Mouse (Mus musculus) forebrain, embryonic 12.5 days (tissue): Measurements from ENCODE around the gene 9330182O14Rik. TPM values are rescaled to one million over a fixed set of nuclear protein-coding genes. Genes with fewer than 3 reads are reported as not detected.

ENCODE experiments used
- ATAC-seq: fragments of 200-750 bp; cut with Nextera tagmentation; 2 replicates; pipeline ENCODE4 v1.8.0; 2017; ENCODE audit warnings: moderate TSS enrichment; ENCODE audit not compliant: low FRiP score
- H3K27ac ChIP-seq: fragments of 300-500 bp; sonication (generic); 2 replicates; pipeline ENCODE4 v1.5.1; 2016; ENCODE audit warnings: mild to moderate bottlenecking
- H3K27me3 ChIP-seq: fragments of 300-500 bp; sonication (generic); 2 replicates; pipeline ENCODE4 v1.6.1; 2016; ENCODE audit warnings: mild to moderate bottlenecking
- H3K36me3 ChIP-seq: fragments of 300-500 bp; sonication (generic); replicated peaks from 2 replicates; pipeline ENCODE4 v1.6.1; 2016; ENCODE audit warnings: mild to moderate bottlenecking
- H3K4me1 ChIP-seq: fragments of 300-500 bp; sonication (generic); 2 replicates; pipeline ENCODE4 v1.6.1; 2016
- H3K4me2 ChIP-seq: fragments of 300-500 bp; sonication (generic); 2 replicates; pipeline ENCODE4 v1.6.1; 2016; ENCODE audit warnings: mild to moderate bottlenecking, moderate library complexity
- H3K4me3 ChIP-seq: fragments of 300-500 bp; sonication (generic); replicated peaks from 2 replicates; pipeline ENCODE4 v1.5.1; 2016; ENCODE audit warnings: mild to moderate bottlenecking
- H3K9ac ChIP-seq: fragments of 300-500 bp; sonication (generic); 2 replicates; pipeline ENCODE4 v1.6.1; 2016; ENCODE audit warnings: mild to moderate bottlenecking
- H3K9me3 ChIP-seq: fragments of 300-500 bp; sonication (generic); 2 replicates; pipeline ENCODE4 v1.6.1; 2016
- WGBS: fragments of 180-500 bp; shearing (Covaris S2); methylation state at CpG from one replicate; pipeline ENCODE4 v1.1.7; 2016; 5-methylcytosine and 5-hydroxymethylcytosine counted together
- microRNA-seq: library from miRNA; unstranded; fragments of <30 nt; microRNA quantifications from one replicate; pipeline ENCODE4, GENCODE M21; 2017
- polyA plus RNA-seq: library from polyadenylated mRNA; unstranded; fragments of >200 nt; fragmentation: Nextera tagmentation; extraction: Ambion mirVana; gene quantifications from 2 replicates; pipeline ENCODE4 v1.2.1, GENCODE M21; 2016

The 9330182O14Rik gene
- polyA plus RNA-seq, 1 experiment from 2014 or later, result not detected

DNA sequence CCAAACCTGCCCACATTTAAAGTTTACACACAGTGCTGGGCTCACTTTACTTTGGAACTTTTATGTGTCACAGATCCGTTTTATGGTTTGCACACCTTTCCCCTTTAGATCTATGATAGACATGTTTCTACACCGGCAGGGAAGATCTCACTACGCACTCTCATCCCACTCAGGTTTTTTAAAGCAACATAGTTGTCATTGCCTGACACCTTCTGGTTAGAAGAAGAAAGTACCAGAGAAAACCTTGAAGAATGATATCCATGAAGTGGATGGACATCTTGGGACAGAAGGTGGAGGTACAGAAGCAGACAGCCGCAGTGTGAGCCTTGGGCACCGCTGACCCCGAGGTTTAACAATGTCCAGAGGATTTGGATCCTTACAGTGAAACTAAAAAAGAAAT is 23.5 kb downstream of the 9330182O14Rik start:
- no peak overlapping the region for H3K9ac ChIP-seq
- no peak overlapping the region for H3K4me2 ChIP-seq
- H3K4me3 ChIP-seq, result no peak overlapping the region
- no peak overlapping the region for H3K27ac ChIP-seq
- 89% methylated on average over 6 of the region's 6 CpGs for WGBS
- no peaks in the 10 kb centered on the region for H3K27me3 ChIP-seq
- ATAC-seq, result no peak
- no peaks in the 10 kb centered on the region for H3K36me3 ChIP-seq
- no peaks in the 10 kb centered on the region for H3K4me1 ChIP-seq
- H3K9me3 ChIP-seq, result no peaks in the 10 kb centered on the region

DNA sequence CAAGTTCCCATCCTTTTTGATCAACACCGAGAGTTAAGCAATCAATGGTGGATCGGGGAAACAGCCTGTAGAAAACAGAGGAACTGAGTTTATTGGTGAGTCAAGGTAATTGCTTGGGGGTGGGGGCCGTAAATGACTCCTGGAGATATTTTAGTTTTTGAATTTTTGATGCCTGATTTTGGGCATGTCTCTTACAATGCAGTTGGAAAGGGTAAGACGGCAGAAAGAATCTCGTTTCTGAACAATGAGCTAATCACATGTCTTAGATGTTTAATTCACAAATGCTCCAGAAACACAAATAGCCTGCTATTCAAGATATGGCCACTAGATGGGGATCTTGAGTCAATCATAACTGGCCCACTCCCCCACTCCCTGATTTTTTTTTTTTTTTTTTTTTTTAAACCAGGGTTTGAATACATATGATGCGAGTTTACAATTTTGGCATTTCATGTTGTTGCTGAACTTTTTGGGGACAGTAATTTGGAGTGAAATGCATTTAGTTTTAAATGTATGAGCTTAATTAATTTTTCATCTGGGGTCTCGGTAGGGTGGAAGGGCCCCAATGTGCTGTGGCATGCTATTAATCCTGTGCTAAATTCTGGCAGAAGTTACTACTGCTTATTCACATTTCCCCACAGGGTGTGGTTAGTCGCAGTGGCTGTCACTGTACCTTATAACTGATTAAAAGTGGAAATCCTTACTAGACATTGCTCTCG is 32.6 kb downstream of the 9330182O14Rik start:
- peak; percentile 54 for ATAC-seq
- H3K4me1 ChIP-seq, result peaks cover 9% of the 10 kb centered on the region
- 46% methylated on average over 9 of the region's 9 CpGs for WGBS
- no peak overlapping the region for H3K27ac ChIP-seq
- H3K4me2 ChIP-seq, result no peak overlapping the region
- 0 out of 2 replicates have a peak, but pooled peaks cover 5% of the 10 kb centered on the region for H3K27me3 ChIP-seq
- H3K9me3 ChIP-seq, result no peaks in the 10 kb centered on the region
- no peak overlapping the region for H3K4me3 ChIP-seq
- no peak overlapping the region for H3K9ac ChIP-seq
- no peaks in the 10 kb centered on the region for H3K36me3 ChIP-seq

DNA sequence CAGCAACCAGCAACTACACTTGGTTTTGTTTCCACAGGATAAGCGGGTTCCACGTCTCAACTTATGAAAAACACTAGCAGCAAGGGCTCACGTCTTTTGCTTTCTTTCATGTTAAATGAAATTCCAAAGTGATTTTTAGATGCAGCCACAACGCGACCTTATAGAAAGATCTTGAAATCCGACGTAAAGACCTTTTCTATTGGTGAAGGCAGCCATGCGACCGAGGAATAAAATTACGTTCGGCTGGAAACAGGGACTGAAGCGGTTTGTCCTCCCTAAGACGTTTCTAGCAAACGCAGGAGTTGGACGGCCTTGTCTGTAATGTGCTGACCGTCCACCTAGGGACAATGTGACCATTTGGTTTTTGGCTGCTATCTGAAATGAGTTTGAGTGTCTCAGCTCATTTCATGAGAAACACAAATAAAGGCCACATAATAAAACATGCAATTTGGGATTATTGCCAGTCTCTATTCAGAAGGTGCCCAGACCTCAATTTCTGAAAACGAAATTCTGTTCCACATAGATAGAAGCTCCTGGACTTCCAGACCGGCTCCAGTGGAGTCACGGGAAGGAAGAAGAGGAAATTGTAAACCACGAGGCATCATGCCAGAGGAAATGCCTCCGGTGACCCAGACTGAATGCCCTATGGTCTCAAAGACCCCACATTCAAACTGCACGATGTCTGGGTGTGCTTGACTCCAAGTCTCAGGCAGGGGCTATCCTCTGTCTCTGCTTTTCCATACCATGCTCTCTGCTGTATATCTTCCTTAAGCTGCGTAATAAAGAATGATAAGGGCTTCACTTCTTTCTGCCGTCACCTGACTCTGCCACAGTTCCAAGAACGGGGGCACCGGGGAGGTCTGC is 33.3 kb downstream of the 9330182O14Rik start:
- 73% methylated on average over 26 of the region's 26 CpGs for WGBS
- no peaks in the 10 kb centered on the region for H3K36me3 ChIP-seq
- no peaks in the 10 kb centered on the region for H3K9me3 ChIP-seq
- peaks cover 9% of the 10 kb centered on the region for H3K4me1 ChIP-seq
- H3K4me2 ChIP-seq, result no peak overlapping the region
- H3K4me3 ChIP-seq, result no peak overlapping the region
- no peak overlapping the region for H3K9ac ChIP-seq
- no peak overlapping the region for H3K27ac ChIP-seq
- H3K27me3 ChIP-seq, result 0 out of 2 replicates have a peak, but pooled peaks cover 5% of the 10 kb centered on the region
- no peak for ATAC-seq

DNA sequence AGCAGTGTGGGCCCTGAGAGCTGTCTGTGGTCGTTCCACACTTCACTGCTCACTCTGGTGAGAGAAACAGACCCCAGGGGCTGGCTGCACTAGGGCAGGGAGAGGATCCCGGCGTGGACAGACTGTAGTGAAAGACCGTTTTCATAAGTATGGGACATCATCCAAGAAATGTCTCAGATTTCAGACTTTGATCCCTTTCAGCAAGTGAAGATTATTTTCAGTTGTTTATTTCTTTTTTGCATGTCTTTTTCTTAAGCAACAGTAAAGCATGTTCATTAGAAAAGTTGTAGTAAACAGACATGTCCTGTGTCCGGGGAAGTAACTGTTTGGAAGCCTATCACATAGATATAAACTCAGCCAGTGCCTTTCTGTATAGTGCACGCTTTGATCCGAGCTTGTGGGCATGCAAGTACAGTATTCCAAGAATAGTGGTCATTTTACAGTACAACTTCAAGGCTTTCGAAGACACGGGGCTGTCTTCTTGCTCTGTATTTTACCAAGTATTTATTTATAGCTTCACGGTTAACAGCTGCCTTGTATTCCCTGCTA is 34.0 kb downstream of the 9330182O14Rik start:
- 70% methylated on average over 10 of the region's 10 CpGs for WGBS
- Histone ChIP-seq H3K9me3 (no peaks in the 10 kb centered on the region), H3K27me3 (0 out of 2 replicates have a peak, but pooled peaks cover 5% of the 10 kb centered on the region), H3K4me1 (peaks cover 14% of the 10 kb centered on the region), H3K4me3 (no peak overlapping the region), H3K4me2 (no peak overlapping the region), H3K27ac (no peak overlapping the region), H3K36me3 (no peaks in the 10 kb centered on the region), H3K9ac (no peak overlapping the region)
- ATAC-seq, result no peak

DNA sequence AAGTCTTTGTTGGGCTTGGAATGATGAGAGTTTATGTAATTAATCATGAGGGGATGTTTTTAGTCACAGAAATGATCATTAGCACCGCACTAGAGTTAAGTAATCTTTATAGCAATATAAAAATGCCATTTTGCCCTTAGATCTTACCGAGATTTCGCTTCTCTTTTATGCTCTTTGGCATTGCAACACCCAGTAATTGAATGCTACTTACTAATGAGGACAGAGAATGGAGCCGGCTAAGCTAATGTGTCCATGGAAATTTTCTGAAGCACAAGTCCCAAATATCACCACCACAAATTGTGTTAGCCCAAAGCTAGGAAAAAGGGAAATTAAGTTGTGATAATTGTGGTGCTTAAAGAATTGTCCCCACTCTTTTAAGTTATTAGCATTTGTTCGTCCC is 34.9 kb downstream of the 9330182O14Rik start:
- no peaks in the 10 kb centered on the region for H3K9me3 ChIP-seq
- no peak for ATAC-seq
- H3K9ac ChIP-seq, result no peak overlapping the region
- peaks cover 14% of the 10 kb centered on the region for H3K4me1 ChIP-seq
- no peaks in the 10 kb centered on the region for H3K36me3 ChIP-seq
- no peak overlapping the region for H3K4me3 ChIP-seq
- no peak overlapping the region for H3K4me2 ChIP-seq
- WGBS, result 49% methylated on average over 5 of the region's 5 CpGs
- H3K27ac ChIP-seq, result no peak overlapping the region
- H3K27me3 ChIP-seq, result 0 out of 2 replicates have a peak, but pooled peaks cover 5% of the 10 kb centered on the region

DNA sequence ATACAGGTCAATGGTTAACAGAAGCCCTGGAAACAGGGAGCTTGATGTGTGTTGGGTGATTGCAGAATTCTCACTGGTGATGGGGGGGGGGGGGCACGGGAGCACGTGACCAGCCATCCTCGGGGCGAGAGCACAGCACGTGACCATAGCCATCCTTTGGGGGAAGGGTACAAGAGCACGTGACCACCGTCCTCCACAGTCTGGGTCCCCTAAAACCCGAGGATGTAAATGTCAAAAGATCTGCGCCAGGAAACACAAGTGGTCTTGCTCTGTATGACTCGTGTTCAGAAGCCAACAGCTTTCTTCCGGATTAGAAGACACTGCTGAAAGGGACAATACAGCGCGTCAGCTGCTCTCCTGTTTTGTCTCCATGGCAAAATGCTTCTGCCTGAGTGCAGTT is 35.5 kb downstream of the 9330182O14Rik start:
- no peaks in the 10 kb centered on the region for H3K9me3 ChIP-seq
- H3K4me3 ChIP-seq, result no peak overlapping the region
- H3K4me1 ChIP-seq, result peaks cover 14% of the 10 kb centered on the region
- peak overlapping the region; percentile 34 for H3K4me2 ChIP-seq
- peak; percentile 83 for ATAC-seq
- 33% methylated on average over 13 of the region's 13 CpGs for WGBS
- H3K36me3 ChIP-seq, result no peaks in the 10 kb centered on the region
- H3K9ac ChIP-seq, result no peak overlapping the region
- peak overlapping the region; percentile 1; the same call in 1 of the 2 replicates for H3K27ac ChIP-seq
- 0 out of 2 replicates have a peak, but pooled peaks cover 4% of the 10 kb centered on the region for H3K27me3 ChIP-seq

DNA sequence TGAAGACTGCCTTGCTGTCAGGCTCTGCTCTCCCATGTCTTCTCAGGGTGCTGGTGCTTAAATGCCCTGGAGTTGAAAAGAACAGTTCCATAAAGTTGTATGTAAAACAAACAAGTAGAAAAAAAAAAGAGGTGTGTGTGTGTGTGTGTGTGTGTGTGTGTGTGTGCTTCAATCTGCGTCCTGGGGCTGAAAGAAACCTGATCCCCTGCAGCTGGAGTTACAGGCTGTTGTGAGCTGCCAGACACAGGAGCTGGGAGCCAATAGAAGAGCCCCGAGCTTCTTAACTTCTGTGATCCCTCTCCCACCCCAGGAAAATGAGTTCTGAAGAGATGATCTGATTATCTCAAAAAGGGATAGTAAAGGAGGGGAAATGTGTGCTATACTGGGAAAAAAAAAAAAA is 45.3 kb downstream of the 9330182O14Rik start:
- H3K27ac ChIP-seq, result no peak overlapping the region
- H3K36me3 ChIP-seq, result no peaks in the 10 kb centered on the region
- no peak overlapping the region for H3K4me2 ChIP-seq
- no peaks in the 10 kb centered on the region for H3K27me3 ChIP-seq
- H3K4me1 ChIP-seq, result peaks cover 2% of the 10 kb centered on the region; the same call in 1 of the 2 replicates
- no peak overlapping the region for H3K9ac ChIP-seq
- no peaks in the 10 kb centered on the region for H3K9me3 ChIP-seq
- 9% methylated on average over 2 of the region's 2 CpGs for WGBS
- ATAC-seq, result no peak
- H3K4me3 ChIP-seq, result no peak overlapping the region

DNA sequence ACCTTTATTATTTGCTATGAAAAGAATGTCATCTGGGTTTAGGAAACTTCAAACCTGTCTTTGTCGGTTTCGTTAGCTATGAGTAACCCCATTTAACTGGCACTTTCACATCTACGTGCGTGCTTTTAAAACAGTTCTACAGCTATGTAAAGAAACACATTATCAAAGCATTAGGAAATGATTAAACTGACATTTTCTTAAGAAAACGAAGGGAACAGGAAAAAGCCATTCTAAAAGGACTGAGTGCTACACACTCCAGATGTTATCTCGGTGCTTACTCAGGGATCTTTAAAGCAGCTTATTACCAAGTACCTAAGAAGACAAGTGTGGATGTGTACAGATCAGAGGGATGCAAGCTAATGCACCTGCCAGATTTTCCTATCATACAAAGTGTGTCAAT is 52.9 kb downstream of the 9330182O14Rik start:
- no peak for ATAC-seq
- Histone ChIP-seq H3K4me2 (no peak overlapping the region), H3K4me3 (no peak overlapping the region), H3K27me3 (no peaks in the 10 kb centered on the region), H3K9me3 (no peaks in the 10 kb centered on the region), H3K4me1 (no peaks in the 10 kb centered on the region), H3K36me3 (no peaks in the 10 kb centered on the region), H3K27ac (no peak overlapping the region), H3K9ac (no peak overlapping the region)
- WGBS, result 74% methylated on average over 6 of the region's 6 CpGs

Small RNA genes within 50 kb of the gene (microRNA-seq; reads per million reads assigned to microRNA genes)
- not detected for gene Gm25958
